Mouse (Mus musculus): ENCODE results near the gene Cpsf6. TPM values are rescaled to one million over a fixed set of nuclear protein-coding genes. Genes with fewer than 3 reads are reported as not detected.
A peak's percentile ranks its signal among the peaks of the same experiment; 100 is the strongest.

Gene Cpsf6
- total RNA-seq, 2 experiments from 2014 or later: 116 to 120 TPM

DNA sequence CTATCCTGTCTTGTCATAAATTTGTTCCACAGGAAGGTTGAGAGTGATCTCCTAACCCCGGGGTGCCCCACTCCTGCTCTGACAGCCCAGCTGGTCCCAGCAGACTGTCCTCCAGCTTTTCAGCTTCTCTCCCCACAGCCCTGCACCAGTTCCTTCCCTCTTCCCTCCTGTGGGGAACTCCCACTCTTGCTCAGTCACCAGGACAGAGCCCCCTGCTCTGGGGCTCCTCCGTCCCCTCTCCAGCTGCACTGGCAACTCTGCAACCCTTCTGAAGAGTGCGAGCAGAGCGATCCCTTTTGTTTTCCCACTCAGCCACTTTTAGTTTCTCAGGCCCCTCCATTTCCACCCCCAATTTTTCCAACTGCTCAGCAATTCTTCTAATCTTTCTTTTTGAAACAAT is 44.2 kb downstream of the Cpsf6 start:
- H3K4me3 ChIP-seq: no peak overlapping the region
- H3K27ac ChIP-seq: no peak overlapping the region
- DNase-seq (ENCODE audit: extremely low spot score in 1 of 2, low spot score in 2 of 2): no peak
- intact Hi-C loops (cut with DNase I): no loop called here
- TF ChIP-seq CTCF (IDR thresholded peaks at IDR 0.05): no peak

DNA sequence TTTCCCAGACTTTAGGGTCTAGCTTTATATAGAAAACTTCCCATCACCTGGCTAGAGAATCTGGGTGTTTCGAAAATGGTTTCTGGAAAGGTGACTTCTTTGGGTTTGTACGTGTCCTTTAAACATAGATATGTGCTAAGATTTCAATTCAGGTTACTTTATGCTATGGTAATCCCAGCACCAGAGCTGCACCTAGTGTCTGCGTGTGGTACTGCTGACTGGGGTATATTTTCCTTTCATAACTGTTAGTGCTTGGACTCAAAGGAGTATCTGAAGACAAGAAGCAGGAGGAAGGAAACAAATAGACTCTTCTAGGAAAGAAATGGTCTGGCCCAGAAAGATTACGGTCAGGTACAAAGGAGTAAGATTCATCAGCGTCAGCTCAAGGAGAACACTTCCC is 49.3 kb downstream of the Cpsf6 start:
- TF ChIP-seq CTCF (IDR thresholded peaks at IDR 0.05): peak; percentile 46
- no peak overlapping the region for H3K4me3 ChIP-seq
- H3K27ac ChIP-seq: no peak overlapping the region
- intact Hi-C loops (cut with DNase I): no loop called here
- DNase-seq (ENCODE audit: extremely low spot score in 1 of 2, low spot score in 2 of 2): no peak

GRCm38 (mm10) chr10:117323782-117324181 is 56.0 kb downstream of the Cpsf6 start:
- no peak overlapping the region for H3K4me3 ChIP-seq
- DNase-seq (ENCODE audit: extremely low spot score in 1 of 2, low spot score in 2 of 2): no peak
- intact Hi-C loops (cut with DNase I): no loop called here
- H3K27ac ChIP-seq: no peak overlapping the region
- no peak for TF ChIP-seq CTCF (IDR thresholded peaks at IDR 0.05)

- H3K4me3 ChIP-seq: no peak overlapping the region
- intact Hi-C loops (cut with DNase I): no loop called here
- no peak for TF ChIP-seq CTCF (IDR thresholded peaks at IDR 0.05)
- no peak for DNase-seq (ENCODE audit: extremely low spot score in 1 of 2, low spot score in 2 of 2)
- no peak overlapping the region for H3K27ac ChIP-seq
Observed at GRCm38 (mm10) chr10:117322630-117323029, 57.2 kb downstream of the Cpsf6 start.

GRCm38 (mm10) chr10:117320571-117320981 is 59.2 kb downstream of the Cpsf6 start:
- no peak for TF ChIP-seq CTCF (IDR thresholded peaks at IDR 0.05)
- intact Hi-C loops (cut with DNase I): no loop called here
- H3K27ac ChIP-seq: no peak overlapping the region
- DNase-seq (ENCODE audit: extremely low spot score in 1 of 2, low spot score in 2 of 2): no peak
- H3K4me3 ChIP-seq: no peak overlapping the region

DNA sequence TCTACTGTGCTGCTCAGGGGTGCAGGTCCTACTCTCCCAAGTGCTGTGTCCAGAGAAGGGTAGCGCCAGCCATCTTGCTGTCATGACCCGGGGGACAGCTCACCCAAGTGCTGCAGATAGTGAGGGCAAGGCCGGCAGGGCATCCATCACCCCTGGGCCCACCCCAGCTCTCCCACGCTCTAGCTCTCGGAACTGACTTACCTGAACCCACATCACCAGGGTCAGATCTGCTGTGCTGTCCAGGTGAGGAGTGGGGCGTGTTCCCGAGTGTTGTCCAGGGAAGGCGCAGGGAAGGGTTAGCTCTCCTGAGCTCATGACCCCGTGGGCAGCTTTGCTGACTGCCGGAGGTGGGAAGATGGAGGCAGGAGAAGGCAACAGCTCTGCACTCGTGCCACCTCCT is 63.4 kb downstream of the Cpsf6 start:
- DNase-seq (ENCODE audit: extremely low spot score in 1 of 2, low spot score in 2 of 2): no peak
- intact Hi-C loops (cut with DNase I): no loop called here
- no peak overlapping the region for H3K4me3 ChIP-seq
- no peak for TF ChIP-seq CTCF (IDR thresholded peaks at IDR 0.05)
- no peak overlapping the region for H3K27ac ChIP-seq

- Histone ChIP-seq H3K4me3 (no peak overlapping the region), H3K27ac (no peak overlapping the region)
- intact Hi-C loops (cut with DNase I): no loop called here
- no peak for DNase-seq (ENCODE audit: extremely low spot score in 1 of 2, low spot score in 2 of 2)
- no peak for TF ChIP-seq CTCF (IDR thresholded peaks at IDR 0.05)
Observed at GRCm38 (mm10) chr10:117313133-117313532, 66.7 kb downstream of the Cpsf6 start.

GRCm38 (mm10) chr10:117312168-117312567 is 67.6 kb downstream of the Cpsf6 start:
- no peak for TF ChIP-seq CTCF (IDR thresholded peaks at IDR 0.05)
- Histone ChIP-seq H3K4me3 (no peak overlapping the region), H3K27ac (no peak overlapping the region)
- no peak for DNase-seq (ENCODE audit: extremely low spot score in 1 of 2, low spot score in 2 of 2)
- intact Hi-C loops (cut with DNase I): no loop called here

- H3K4me3 ChIP-seq: no peak overlapping the region
- no peak for DNase-seq (ENCODE audit: extremely low spot score in 1 of 2, low spot score in 2 of 2)
- TF ChIP-seq CTCF (IDR thresholded peaks at IDR 0.05): no peak
- intact Hi-C loops (cut with DNase I): no loop called here
- H3K27ac ChIP-seq: no peak overlapping the region
Observed at GRCm38 (mm10) chr10:117304371-117304770, 75.4 kb downstream of the Cpsf6 start.

GRCm38 (mm10) chr10:117301688-117302087 is 78.1 kb downstream of the Cpsf6 start:
- no peak overlapping the region for H3K27ac ChIP-seq
- intact Hi-C loops (cut with DNase I): no loop called here
- no peak for DNase-seq (ENCODE audit: extremely low spot score in 1 of 2, low spot score in 2 of 2)
- no peak for TF ChIP-seq CTCF (IDR thresholded peaks at IDR 0.05)
- no peak overlapping the region for H3K4me3 ChIP-seq

DNA sequence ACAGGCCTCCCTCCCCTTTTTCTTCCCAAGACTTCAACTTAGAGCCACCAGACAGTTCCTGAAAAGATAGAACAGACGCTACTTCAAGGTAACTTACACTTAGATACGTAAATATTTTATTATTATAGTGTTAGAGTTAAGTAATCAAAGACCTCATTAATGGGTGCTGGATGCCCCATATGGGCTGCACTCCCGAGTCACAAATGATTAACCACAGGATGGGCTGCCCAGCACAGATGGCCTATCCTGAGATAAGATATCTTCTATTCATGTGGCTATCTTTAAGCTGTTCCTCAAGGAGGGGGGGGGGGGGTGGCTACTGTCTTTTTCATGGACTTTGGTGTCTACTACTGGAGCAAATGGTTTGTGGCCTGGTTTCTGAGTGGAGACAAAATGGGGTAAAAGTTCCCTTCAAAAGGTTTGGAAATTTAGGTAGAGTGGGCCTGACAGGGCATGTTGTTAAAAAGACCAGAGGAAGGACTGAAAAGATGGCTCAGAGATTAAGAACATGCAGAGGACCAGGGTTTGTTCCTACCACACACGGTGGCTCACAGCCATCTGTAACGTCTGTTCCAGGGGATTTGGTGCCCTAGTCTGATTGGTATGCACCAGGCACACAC is 79.8 kb downstream of the Cpsf6 start:
- DNase-seq (ENCODE audit: extremely low spot score in 1 of 2, low spot score in 2 of 2): no peak
- intact Hi-C loops (cut with DNase I): no loop called here
- TF ChIP-seq CTCF (IDR thresholded peaks at IDR 0.05): no peak

DNA sequence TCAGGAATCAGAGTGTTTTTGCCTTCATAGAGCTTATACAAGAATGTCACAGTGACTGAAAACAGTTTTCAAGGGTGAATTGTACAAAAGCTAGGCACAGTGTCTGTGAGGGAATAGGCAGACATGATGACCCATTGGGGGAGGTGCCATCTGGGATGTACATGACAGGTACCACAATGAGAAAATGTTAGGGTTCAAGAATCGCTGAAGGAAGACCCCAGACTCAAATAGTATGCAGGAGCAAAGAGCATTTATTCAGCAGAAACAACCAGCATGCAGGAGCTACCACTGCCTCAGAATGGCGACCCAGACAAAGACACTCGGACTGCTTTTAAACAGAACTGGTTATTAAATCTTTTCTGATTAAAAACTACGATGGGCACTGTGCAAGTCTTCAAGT is 80.7 kb downstream of the Cpsf6 start:
- Histone ChIP-seq H3K27ac (no peak overlapping the region), H3K4me3 (no peak overlapping the region)
- no peak for TF ChIP-seq CTCF (IDR thresholded peaks at IDR 0.05)
- intact Hi-C loops (cut with DNase I): no loop called here
- DNase-seq (ENCODE audit: extremely low spot score in 1 of 2, low spot score in 2 of 2): no peak

More for the DNA sequence above, 79.8 kb downstream of the Cpsf6 start:
- Histone ChIP-seq H3K4me3 (no peak overlapping the region), H3K27ac (no peak overlapping the region)

- DNase-seq (ENCODE audit: extremely low spot score in 1 of 2, low spot score in 2 of 2): no peak
- Histone ChIP-seq H3K4me3 (no peak overlapping the region), H3K27ac (no peak overlapping the region)
- intact Hi-C loops (cut with DNase I): no loop called here
- TF ChIP-seq CTCF (IDR thresholded peaks at IDR 0.05): no peak
Observed at GRCm38 (mm10) chr10:117298336-117298735, 81.5 kb downstream of the Cpsf6 start.

Other genes starting within 250 kb of the Cpsf6 start
- gene Frs2, start 231.5 kb downstream of the Cpsf6 start, total RNA-seq (2021): 10 to 100 TPM; 36.6 to 36.9 TPM
- gene Yeats4, start 155.5 kb downstream of the Cpsf6 start, total RNA-seq (2021): 10 to 100 TPM; 43.7 to 47.0 TPM
- not detected for gene 9530003J23Rik, start 141.3 kb downstream of the Cpsf6 start, total RNA-seq (2021)
- gene Lyz2, start 97.7 kb downstream of the Cpsf6 start, total RNA-seq (2021): 10 to 100 TPM; 11.1 to 14.4 TPM
- gene Lyz1, start 87.1 kb downstream of the Cpsf6 start, total RNA-seq (2021): 1 to 10 TPM; 1.4 to 1.6 TPM
- gene Cpm, start 249.5 kb upstream of the Cpsf6 start, total RNA-seq (2021): 1 to 10 TPM; 5.2 to 5.3 TPM

Measured in left cerebral cortex, adult 2 months (tissue).